Mouse (Mus musculus) spleen, adult 12 weeks (tissue): ENCODE data around the gene Mlycd.

Experiments
- DNase-seq: peaks from one replicate; pipeline ENCODE4 v3.0.0; 2022; ENCODE audit warnings: low spot score

Gene Mlycd

GRCm38 (mm10) chr8:119433582-119434174 is 39.0 kb downstream of the Mlycd start, which contains the start of gene Osgin1:
TSS of gene Osgin1 (plus strand) at chr8:119434124.
- no peak for DNase-seq

- DNase-seq: no peak
Measured at GRCm38 (mm10) chr8:119434569-119434968, 39.9 kb downstream of the Mlycd start.

- no peak for DNase-seq
Measured at GRCm38 (mm10) chr8:119435527-119435926, 40.8 kb downstream of the Mlycd start.

DNA sequence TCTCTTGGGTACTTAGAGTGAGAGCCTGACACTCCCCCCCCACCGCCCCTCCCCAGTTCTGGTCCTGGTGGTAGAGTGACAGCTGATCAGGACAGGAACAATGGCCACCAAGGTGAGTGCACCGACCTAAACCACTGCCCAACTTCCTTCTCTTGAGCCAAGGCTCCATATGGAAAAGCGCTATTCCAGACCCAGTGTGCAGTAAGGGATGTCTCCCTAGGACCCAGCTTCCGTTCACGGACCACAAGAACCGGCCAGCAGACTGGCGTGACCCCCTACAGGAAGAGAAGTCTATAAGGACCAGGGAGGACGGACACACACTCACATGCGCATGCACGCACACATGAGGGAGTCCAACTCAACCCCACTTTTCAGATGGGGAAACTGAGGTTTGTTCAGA is 41.7 kb downstream of the Mlycd start:
- no peak for DNase-seq

DNA sequence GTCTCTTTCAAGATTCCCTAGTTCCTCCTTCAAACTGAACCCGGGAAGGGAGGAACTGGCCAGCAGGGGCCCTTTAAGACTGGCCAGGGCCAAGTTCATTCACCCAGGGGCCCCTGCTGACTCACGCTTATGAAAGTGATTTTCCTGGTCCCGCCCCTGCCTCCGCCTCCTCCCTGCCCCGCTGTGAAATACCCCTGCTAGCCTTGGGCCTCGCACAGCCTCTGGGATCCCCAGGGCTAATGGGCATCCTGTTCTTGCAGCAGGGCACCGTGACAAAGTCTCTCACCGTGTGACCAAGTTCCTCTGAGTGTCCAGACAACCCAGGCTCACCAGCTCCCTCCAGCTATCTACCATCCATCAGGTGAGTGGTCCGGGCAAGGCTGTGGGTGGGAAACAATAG is 42.3 kb downstream of the Mlycd start:
- peak; percentile 15 for DNase-seq

- DNase-seq: no peak
Measured at GRCm38 (mm10) chr8:119437506-119437905, 42.8 kb downstream of the Mlycd start.

- DNase-seq: no peak
Measured at GRCm38 (mm10) chr8:119438876-119439275, 44.2 kb downstream of the Mlycd start.

DNA sequence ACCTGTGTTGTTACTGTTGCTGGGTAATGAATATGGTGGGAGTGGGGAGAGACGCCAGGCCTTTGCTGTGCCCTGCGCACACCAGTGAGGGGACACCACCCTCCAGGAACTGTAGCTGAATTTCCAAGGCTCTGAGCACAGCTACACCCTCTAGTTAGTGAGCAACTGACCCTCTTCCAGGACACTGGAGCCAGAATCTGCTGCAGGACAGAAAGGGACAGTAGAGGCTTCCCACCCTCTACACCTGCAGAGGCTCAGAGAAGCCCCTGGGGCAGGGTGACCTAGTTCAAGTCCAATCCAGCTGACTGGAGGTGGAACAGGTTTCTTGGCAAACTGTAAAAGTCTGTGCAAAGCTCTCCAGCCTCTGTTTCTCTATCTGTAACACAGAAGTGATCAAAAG is 44.7 kb downstream of the Mlycd start:
- DNase-seq: no peak

GRCm38 (mm10) chr8:119439893-119440249 is 45.2 kb downstream of the Mlycd start:
- DNase-seq: no peak

- peak; percentile 38 for DNase-seq
Measured at GRCm38 (mm10) chr8:119440250-119440951, 45.7 kb downstream of the Mlycd start.

GRCm38 (mm10) chr8:119440952-119441270 is 46.2 kb downstream of the Mlycd start:
- no peak for DNase-seq

DNA sequence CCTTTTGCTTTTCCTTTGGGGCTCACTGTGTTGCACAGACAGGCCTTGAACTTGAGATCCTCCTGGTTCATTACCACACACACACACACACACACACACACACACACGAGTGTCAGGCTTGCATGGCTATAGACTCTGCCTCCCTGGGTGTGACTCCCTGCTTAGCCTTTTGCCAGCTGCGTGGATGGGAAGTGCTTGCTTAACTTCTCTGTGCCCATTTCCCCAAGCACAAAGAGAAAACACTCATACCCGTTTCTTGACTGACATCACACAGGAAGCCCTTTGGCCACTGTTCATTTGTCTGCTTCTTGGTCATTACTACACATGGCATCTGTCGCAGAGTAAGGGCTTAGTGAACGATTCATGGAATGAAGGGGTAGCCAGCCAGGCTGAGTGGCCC is 47.3 kb downstream of the Mlycd start:
- no peak for DNase-seq

DNA sequence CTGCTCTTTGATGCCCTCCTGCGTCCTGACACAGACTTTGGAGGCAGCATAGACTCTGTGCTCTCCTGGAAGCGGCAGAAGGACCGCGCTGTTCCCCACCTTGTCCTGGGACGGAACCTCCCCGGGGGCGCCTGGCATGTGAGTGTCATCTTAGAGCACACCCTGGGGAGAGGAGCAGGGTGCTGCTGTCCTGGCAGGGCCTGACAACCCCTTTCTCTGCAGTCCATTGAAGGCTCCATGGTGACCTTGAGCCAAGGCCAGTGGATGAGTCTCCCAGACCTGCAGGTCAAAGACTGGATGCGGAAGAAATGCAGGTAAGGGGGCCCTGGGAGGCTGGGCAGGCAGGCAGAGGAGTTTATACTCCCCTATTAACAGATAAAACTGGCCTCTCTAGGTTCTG is 48.3 kb downstream of the Mlycd start:
- no peak for DNase-seq

DNA sequence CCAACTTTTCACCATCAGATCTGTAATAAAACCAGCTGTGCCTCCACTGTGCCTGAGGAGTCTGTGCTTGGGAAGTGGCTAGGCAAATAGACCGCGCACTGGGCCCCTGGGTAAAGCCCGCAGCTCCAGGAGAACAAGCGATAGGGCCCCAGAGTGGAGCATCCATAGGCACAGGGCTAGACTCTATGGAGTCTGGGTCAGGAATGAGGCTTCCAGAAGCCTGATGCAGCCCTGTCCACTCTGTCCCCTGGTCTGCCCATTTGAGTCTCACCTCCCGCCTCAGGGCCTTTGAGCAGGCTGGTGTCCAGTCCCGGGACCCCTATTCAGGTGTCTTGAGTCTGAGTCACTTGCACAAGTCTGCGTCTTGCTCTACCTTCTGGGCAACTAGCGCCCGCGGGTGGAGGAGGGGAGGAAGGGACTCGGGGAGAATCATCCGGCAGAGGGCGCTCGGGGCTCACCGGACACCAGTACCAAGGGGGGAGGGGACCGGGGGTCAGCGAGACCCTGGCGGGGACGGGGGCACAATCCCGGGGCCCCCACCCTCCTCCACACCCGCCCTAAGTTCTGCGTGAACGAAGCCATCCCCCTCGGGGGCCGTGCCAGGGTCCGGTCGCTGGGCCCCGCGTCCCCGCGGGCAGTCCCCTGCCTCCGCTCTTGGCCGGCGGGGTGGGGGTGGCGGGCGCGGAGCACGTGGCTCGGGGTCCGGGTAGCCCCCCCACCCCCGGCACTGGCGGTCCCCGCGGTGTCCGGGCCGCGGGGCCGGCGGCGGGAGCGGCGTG is 51.7 kb downstream of the Mlycd start, which contains the start of gene Necab2:
Necab2 (plus strand) TSS at position 509 of the 779 bp plus-strand sequence.
- DNase-seq: peak; percentile 42

DNA sequence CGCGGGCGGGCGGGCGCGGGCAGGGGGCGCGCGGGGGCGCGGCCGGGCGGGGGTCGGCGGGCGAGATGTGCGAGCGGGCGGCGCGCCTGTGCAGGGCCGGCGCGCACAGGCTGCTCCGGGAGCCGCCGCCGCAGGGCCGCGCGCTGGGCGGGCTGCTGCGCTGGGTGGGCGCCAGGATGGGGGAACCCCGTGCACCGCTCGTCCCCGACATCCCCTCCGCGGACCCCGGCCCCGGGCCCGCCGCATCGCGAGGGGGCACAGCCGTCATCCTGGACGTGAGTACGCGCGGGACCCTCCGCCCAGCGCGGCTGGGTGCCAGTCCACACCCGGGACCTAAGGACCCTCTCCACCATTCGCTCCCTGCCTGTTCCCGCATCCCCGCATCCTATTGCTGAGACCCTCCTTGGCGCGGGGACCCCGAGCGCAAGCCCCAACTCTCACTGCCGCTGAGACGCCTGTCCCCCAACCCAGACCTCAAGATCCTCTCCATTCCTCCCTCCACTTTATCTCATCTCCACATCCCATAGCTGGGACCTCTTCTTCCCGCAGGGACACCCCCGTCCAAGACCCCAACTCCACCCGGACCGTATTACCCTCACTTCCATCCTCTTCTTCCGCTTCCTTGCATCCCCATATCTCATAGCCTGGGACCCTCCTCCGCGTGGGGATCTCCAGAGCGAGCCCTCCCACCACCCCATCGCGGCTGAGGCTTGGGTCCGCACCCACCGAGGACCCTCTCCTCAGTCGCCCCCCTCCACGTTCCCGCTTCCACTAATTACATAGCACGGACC is 52.5 kb downstream of the Mlycd start:
- DNase-seq: no peak

DNA sequence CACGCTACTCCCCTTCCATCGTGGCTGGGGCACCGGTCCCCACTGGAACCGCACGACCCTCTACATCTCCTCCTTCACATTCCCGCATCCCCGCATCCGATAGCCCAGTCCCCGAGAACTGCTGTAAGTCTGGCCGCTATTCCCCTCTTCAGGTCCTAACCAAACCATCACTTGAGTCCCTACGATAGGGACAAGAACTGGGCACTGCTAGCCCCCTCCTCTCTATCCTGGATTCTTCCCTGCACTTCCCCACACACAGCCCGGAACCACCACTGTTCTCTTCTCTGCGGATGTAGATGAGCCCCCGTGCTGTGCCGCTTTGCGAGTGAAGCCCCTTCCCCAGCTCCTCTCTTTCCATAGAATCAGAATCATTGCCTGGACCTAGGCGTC is 53.1 kb downstream of the Mlycd start:
- no peak for DNase-seq

DNA sequence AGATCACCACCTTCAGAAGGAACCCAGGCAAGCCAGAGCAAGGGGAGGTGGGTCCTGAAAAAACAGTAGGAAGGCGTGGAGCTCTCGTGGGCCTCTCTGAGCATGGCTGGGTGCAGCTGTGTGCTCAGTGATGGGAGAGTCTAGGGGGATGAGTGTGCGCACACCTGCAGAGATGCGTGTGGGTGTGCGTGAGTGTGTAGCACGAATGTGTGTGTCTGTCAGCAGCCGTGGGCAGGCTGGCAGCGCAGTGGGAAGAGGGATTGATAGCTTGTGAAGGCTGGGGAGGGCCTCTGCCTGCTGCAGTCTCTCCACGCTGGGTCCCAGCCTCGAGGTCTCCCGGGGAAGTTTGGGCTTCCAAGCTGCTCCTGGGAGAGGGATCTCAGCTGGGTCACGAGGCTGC is 54.9 kb downstream of the Mlycd start:
- no peak for DNase-seq

DNA sequence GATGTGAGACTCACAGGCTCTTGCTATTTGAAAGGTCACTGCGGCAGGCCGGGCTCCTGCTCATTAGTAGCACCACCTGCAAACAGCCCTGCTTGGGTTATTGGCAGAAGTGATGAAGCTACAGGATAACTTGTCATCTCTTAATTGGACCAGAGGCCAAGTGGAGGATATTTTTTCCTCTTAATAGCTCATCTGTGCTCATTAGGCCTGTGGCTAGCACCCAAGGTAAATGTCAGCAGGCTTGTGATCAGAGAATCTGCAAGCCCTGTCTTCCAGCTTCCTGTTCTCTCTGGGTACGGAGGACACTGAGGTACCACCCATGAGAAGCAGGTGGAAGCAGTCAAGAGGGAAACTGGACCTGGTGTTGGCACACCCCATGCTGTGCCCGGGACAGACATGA is 56.5 kb downstream of the Mlycd start:
- no peak for DNase-seq

GRCm38 (mm10) chr8:119452919-119453318 is 58.2 kb downstream of the Mlycd start:
- no peak for DNase-seq

- DNase-seq: no peak
Measured at GRCm38 (mm10) chr8:119456045-119456444, 61.4 kb downstream of the Mlycd start.

GRCm38 (mm10) chr8:119459724-119460123 is 65.0 kb downstream of the Mlycd start:
- no peak for DNase-seq
